Mouse (Mus musculus): ENCODE results near the gene Ccl27b. TPM values are rescaled to one million over a fixed set of nuclear protein-coding genes. Genes with fewer than 3 reads are reported as not detected.

Gene Ccl27b
- not detected in 2 replicates for polyA plus RNA-seq (2012; rRNA removed)

DNA sequence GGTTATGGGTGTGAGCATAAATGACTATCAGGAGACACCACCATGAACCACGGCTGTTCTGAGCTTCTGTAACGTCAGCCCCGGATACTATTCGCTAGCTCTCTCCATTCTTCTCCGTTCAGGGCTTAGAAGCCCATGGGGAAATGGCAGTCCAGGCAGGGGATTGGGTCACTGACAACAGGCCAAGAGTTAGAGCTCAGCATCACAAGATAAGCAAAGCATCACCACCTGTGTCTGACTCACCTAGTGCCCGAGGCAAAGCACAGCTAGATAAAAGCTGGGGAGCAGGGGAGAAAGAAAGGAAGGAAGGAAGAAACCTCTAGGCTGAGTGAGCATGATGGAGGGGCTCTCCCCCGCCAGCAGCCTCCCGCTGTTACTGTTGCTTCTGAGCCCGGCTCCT, at the start of gene Ccl27b:
Gene Ccl27b (plus strand): TSS at position 301 of the 400 bp plus-strand sequence.

GRCm38 (mm10) chr4:42611895-42612294, 43.2 kb upstream of the Ccl27b start, which contains the start of gene Gm10591:
Gene Gm10591, plus strand, starts transcription at chr4:42612195.

DNA sequence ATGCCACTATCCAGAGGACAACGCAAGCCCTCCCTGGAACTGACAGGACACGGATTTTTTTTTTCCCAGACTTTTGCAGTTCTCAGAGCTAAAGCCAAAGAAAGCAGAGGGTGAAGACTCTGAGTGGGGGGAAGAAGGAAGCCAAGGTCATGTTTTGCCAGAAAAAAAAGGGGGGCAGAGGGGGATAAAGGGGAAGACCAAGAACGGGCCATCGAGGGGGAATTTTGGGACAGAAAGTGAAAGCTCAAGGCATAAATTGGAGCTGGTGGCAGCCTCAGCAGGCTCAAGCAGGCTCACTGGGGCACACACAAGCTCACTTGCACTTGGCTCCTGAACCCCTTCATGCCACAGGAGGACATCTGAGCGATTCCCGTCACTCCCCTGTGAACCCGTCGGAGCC, 25.6 kb upstream of the Ccl27b start, which contains the start of gene Gm2564:
Gene Gm2564 (plus strand): TSS at position 301 of the 400 bp plus-strand sequence.

GRCm38 (mm10) chr4:42661793-42662192, 6.7 kb downstream of the Ccl27b start, which contains the start of gene Il11ra2:
Gene Il11ra2, minus strand, starts transcription at chr4:42661893.

Other genes starting within 250 kb of the Ccl27b start
- not detected in 2 replicates for gene Gm21586, start 215.9 kb upstream of the Ccl27b start, polyA plus RNA-seq (2012; rRNA removed)
- 0.02 and 0.03 TPM in 2 replicates for gene Gm2163, start 188.5 kb upstream of the Ccl27b start, polyA plus RNA-seq (2012; rRNA removed)
- gene Fam205a2, start 127.1 kb upstream of the Ccl27b start, polyA plus RNA-seq (2012; rRNA removed) = not detected in 2 replicates
- not detected in 2 replicates for gene Gm10591, start 43.1 kb upstream of the Ccl27b start, polyA plus RNA-seq (2012; rRNA removed)
- not detected in 2 replicates for gene Gm2564, start 25.5 kb upstream of the Ccl27b start, polyA plus RNA-seq (2012; rRNA removed)
- gene Il11ra2, start 6.6 kb downstream of the Ccl27b start, polyA plus RNA-seq (2012; rRNA removed) = not detected in 2 replicates
- not detected in 2 replicates for gene 4930578G10Rik, start 80.3 kb downstream of the Ccl27b start, polyA plus RNA-seq (2012; rRNA removed)
- gene Ccl19, start 101.3 kb downstream of the Ccl27b start, polyA plus RNA-seq (2012; rRNA removed) = not detected in 2 replicates
- 0.02 and 0.17 TPM in 2 replicates for gene Ccl21a, start 118.7 kb downstream of the Ccl27b start, polyA plus RNA-seq (2012; rRNA removed)
- 0.11 and 0.25 TPM in 2 replicates for gene Fam205a1, start 198.6 kb downstream of the Ccl27b start, polyA plus RNA-seq (2012; rRNA removed)
- not detected in 2 replicates for gene Gm12394, start 201.5 kb downstream of the Ccl27b start, polyA plus RNA-seq (2012; rRNA removed)
- gene Fam205c, start 219.0 kb downstream of the Ccl27b start, polyA plus RNA-seq (2012; rRNA removed) = 0.03 and 0.06 TPM in 2 replicates

Measured in liver, embryonic 14 days (tissue).